Mouse (Mus musculus) right cerebral cortex, adult 18-20 months (tissue): Measurements from ENCODE around the gene Babam1.
"Not testable (repeated sequence)": the region's sequence is repeated elsewhere in the genome, so short reads cannot be mapped to it uniquely, and the experiment has no call there.

Experiments
- DNase-seq: peaks from one replicate; pipeline ENCODE4 v3.0.0; 2022; ENCODE audit warnings: mixed read lengths

The Babam1 gene

DNA sequence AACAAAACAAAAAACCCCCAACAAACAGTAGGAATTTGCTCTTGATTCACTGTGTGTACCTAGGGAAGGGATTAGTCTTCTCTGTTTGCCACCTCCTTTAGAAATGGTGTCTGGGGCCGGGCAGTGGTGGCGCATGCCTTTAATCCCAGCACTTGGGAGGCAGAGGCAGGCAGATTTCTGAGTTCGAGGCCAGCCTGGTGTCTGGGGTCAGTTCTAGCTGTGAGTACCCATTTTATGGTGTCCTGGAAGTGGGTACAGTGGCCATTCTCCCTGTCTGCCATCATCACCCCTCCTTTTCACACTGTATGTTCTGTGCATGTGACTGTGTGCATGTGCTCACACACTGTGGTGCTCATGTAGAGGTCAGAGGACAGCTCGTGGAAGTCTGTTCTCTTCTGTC is 11.6 kb downstream of the Babam1 start:
- no peak for DNase-seq

DNA sequence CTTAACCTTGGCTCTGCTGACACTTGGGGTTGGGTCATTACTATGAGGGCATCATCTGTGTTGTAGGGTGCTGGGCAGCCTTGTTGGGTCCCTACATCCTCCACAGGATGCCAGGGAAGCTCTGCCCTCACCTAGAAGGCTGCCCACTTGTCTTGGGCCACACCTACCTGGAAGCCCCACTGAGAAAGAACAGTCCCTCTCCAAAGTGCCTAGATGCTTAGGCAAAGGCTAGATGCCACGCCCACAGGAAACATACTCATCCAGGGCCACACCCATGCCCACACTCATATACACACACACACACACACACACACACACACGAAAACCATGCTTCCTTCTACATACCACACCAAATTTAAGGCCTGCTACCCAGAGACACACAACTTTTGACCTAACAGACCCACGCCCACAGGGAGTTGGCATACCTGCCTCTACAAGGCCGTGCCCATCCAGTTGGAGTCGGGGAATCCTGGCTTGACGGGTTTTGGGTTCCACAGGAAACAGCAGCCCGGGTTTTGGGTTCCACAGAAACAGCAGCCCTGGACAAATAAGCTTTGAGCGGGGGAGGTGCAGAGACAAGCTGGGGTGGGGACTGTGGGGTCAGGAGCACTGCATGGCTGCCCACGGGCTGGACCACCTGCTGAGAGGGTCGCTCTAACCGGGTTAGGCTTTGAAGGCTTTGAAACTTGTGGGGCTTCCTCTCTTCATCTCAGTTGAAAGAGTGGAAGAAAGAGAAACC is 15.0 kb downstream of the Babam1 start:
- no peak for DNase-seq

- DNase-seq = no peak
These were observed 25.5 kb downstream of the Babam1 start for GRCm38 (mm10) chr8:71422121-71422520.

GRCm38 (mm10) chr8:71432935-71433334 is 36.3 kb downstream of the Babam1 start:
- DNase-seq = not testable (repeated sequence)

- DNase-seq = no peak
These were observed 40.4 kb downstream of the Babam1 start for GRCm38 (mm10) chr8:71437041-71437440.

DNA sequence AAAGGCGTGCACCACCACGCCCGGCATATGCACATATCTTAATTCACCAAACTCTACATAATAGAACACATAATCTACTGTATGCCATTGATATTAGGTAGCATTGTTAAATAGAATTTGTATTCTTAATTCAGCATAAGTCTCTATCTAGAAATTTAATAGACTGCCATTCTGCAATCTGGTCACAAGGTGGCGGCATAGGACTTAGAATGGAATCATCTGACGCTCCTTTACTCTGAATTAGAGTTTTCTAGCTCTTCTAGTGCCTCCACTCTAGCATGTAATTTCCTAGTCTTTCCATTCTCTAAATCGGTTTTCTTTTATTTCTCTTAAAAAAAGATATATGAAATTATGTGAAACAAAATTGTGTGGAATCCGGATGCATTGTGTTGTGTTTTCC is 44.7 kb downstream of the Babam1 start:
- no peak for DNase-seq

DNA sequence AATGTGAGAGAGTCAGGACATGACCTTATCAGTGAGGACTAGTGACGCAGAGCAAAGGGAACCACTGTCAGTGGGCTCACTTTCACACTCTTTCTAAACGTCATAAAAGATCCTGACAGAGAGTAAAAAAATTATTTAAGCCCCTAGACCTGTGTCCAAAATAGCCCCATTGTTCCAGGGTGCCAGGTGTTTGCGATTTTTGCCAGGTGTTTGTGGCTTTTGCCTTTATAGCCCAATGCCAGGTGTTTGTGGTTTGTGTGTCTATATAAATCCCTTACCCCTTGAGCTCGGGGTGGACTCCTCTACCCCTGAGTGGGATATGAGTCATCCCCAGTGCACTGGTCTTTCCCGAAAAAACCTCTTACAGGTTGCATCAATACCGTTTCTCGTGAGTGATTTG is 48.4 kb downstream of the Babam1 start:
- no peak for DNase-seq

DNA sequence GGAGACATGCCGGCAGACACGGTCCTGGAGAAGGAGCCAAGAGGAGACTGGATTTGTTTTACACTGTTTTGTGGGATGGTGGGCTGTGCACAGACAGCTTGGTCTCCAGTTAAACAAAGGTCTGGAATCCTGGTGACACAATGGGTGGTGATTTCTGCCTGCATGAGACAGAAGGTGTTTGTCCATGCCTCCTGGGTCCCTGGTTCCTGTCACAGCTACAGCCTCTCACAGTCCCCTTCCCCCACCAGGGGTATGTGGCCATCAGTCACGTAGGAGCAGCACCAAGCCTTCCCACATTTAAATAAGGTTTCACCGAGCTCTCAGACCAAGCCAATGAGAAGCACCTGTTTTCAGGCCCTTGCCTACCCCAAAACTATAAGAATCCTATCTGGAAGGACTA is 54.7 kb downstream of the Babam1 start:
- no peak for DNase-seq

GRCm38 (mm10) chr8:71451777-71452176 is 55.1 kb downstream of the Babam1 start:
- DNase-seq = no peak

DNA sequence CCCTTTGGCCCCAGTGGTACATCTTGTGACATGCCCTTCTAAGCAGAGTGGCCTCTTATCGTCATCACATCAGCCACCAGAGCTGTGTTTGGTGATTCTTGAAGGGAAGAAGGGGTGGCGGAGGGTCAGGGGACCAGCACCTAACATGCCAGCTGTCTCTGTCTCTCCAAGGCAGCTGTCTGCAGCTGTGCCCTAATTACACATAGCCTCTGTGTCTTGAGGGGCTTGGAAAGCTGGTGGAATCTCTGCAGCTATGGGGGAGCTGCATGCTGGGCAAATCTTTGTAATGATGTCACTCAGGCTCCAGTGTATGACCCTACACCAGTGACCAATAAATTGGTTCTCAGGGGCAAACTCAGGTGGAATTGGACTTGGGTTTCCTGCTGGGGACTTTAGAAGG is 56.0 kb downstream of the Babam1 start:
- DNase-seq = no peak
